Mouse (Mus musculus): ENCODE results near the gene Myrip. TPM values are rescaled to one million over a fixed set of nuclear protein-coding genes. Genes with fewer than 3 reads are reported as not detected.

Myrip gene
- polyA plus RNA-seq (2012; fragmentation: generic; extraction: Trizol): not detected

GRCm38 (mm10) chr9:120301213-120301612 is at the start of gene Myrip:
Gene Myrip, plus strand, starts transcription at chr9:120301513.

DNA sequence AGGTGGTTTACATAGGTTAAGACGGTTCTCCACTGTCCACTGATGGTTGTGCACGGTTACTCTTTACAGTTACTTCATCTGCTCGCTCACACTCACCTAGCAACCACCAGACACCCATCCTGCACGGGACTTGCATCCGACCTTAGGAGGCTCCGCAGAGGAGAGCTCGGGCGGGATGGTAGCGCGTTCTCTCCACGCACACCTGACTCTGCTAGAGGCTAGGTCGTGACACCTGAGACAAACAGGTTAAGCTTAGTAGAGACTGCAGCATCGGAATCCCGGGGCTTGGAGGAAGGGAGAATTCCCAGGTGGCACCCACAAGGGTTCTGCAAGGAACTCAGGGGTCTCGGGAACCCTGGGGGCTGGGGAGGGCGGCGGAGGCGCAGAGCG is 190.7 kb downstream of the Myrip start, which contains the start of gene Eif1b:
Eif1b (plus strand) TSS at position 223 of the 390 bp plus-strand sequence.

Other genes with a start within 250 kb of the Myrip start
- under 1 TPM; 0.01 to 0.12 TPM for gene Cx3cr1, start 231.6 kb upstream of the Myrip start, polyA plus RNA-seq (2012; fragmentation: generic; extraction: Trizol)
- not detected for gene Ccr8, start 209.4 kb upstream of the Myrip start, polyA plus RNA-seq (2012; fragmentation: generic; extraction: Trizol)
- 10 to 100 TPM; 12.0 to 19.8 TPM for gene Slc25a38, start 191.1 kb upstream of the Myrip start, polyA plus RNA-seq (2012; fragmentation: generic; extraction: Trizol)
- 1,000 to 10,000 TPM; 3,161 to 9,121 TPM for gene Rpsa, start 173.8 kb upstream of the Myrip start, polyA plus RNA-seq (2012; fragmentation: generic; extraction: Trizol)
- not detected for gene Mobp, start 151.8 kb upstream of the Myrip start, polyA plus RNA-seq (2012; fragmentation: generic; extraction: Trizol)
- gene Eif1b, start 190.7 kb downstream of the Myrip start, polyA plus RNA-seq (2012; fragmentation: generic; extraction: Trizol): 10 to 100 TPM; 31.1 to 62.1 TPM
- gene Entpd3, start 238.3 kb downstream of the Myrip start, polyA plus RNA-seq (2012; fragmentation: generic; extraction: Trizol): under 1 TPM; 0.01 to 0.31 TPM

All from C3H10T1/2 (cell line).